Mouse (Mus musculus): ENCODE data around the gene Art2b. TPM values are rescaled to one million over a fixed set of nuclear protein-coding genes. Genes with fewer than 3 reads are reported as not detected.
A peak's percentile ranks its signal among the peaks of the same experiment; 100 is the strongest.
"Not testable (repeated sequence)": the region's sequence is repeated elsewhere in the genome, so short reads cannot be mapped to it uniquely, and the experiment has no call there.

The Art2b gene
- total RNA-seq, 1 experiment from 2014 or later, result not detected

DNA sequence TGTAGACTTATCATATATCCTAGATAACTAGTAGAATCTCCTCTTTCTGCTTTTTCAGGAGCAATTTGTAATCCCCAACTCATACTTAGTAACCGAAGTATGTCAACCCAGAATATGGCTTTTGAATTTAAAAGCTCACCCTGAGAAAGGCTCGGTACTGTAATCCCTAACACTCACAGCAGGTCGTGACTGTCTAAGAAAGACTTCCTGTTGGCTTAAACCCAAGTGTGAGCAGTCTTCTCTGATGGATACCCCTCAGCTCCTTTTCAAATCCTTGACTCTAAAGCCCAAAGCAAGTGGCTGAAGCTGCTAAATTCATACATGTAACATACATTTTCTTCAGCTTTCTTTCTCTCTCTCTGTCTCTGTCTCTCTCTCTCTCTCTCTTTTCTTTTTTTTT, 11.0 kb downstream of the Art2b start:
- ATAC-seq (replicated peaks; ENCODE audit: low read depth, poor library complexity, severe bottlenecking), result no peak

DNA sequence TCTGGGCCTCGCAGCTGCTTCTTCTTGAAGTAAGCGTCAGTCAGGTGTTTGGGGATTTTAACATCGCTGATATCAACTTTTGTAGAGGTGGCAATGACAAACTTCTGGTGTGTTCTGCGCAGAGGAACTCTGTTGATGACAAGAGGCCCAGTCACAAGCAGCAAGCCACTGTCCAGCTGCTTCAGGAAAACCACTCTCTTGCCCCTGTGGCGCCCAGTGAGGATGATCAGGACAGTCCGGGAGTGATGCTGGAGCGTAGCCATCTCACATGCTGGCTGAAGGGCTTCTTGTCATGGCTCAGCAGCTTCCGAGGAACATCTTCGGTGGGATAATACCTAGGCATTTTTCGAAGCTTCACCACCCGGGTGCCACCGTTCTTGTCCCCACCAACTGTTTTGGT, 11.8 kb downstream of the Art2b start:
- not testable (repeated sequence) for ATAC-seq (replicated peaks; ENCODE audit: low read depth, poor library complexity, severe bottlenecking)

DNA sequence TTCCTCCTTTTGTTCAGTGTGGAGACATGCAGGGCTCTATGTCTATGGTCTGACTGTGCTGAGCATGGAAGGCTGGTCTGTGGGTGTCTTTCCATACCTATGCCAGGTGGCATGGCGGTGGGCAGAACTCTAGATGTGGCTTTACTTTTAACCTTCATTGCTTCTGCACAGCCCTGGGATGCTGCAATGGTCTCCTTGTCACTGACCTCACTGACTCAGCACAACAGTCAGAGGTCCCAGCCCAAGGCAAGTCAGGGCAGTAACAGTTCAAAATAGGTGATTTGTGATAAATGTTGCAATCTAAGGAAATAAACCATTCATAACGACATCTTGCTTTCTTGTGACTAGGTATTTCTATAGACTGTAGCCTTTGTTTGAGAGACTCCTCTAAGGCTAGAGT, 21.3 kb downstream of the Art2b start:
- ATAC-seq (replicated peaks; ENCODE audit: low read depth, poor library complexity, severe bottlenecking), result no peak

DNA sequence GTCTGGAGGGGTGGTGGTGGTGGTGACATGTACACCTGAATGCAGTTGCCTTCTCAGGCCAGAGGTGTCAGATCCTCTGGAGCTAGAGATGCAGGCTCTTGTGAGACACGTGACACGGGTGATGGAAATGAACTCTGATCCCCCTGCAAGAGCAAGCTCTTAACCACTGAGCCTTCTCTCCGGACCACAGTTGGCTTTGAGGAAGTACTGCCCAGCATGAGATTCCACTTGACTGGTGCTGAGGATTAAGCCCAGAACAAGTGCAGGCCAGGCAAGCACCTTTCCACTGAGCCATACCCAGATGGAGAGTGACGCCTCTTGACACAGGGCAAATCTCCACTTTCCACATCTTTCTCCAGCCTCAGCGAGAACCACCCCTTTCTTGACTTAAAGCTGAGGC, 26.0 kb downstream of the Art2b start:
- not testable (repeated sequence) for ATAC-seq (replicated peaks; ENCODE audit: low read depth, poor library complexity, severe bottlenecking)

DNA sequence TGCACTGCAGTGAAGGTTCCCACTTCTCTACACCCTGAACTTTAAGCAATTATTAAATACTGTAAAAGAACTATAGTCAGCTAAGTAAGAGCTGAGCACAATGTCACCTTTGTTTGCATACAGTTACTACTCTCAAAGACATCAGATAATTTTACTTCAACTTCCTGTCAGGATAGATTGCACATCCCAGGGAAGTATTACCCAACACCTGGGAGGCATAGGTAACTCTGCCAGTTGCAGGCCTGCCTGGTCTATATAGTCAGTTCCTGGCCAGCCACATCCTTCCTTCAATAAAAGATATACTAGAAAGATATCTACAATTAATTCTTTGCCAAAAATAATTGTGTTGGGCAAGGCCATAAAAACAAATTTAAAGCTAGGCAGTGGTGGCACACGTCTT, 28.0 kb downstream of the Art2b start:
- ATAC-seq (replicated peaks; ENCODE audit: low read depth, poor library complexity, severe bottlenecking), result no peak

DNA sequence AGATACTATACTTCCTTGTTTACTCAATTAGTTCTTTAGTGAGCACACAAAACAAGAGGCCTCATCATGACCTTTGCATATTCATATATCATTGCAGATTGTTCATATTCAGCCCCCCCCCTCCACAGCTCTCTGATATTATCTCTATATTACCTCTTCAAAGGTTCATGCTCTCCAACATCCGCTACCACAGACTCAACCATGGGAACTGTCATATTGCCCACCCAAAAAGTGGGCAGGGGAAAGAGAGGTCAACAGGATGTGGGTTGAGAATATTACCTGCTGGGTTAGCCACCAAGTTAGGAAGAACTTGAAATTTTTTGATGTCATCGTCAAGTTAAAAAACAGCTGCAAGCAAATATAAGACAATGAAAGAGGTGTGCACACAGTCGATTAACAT, 29.9 kb downstream of the Art2b start:
- ATAC-seq (replicated peaks; ENCODE audit: low read depth, poor library complexity, severe bottlenecking), result not testable (repeated sequence)

DNA sequence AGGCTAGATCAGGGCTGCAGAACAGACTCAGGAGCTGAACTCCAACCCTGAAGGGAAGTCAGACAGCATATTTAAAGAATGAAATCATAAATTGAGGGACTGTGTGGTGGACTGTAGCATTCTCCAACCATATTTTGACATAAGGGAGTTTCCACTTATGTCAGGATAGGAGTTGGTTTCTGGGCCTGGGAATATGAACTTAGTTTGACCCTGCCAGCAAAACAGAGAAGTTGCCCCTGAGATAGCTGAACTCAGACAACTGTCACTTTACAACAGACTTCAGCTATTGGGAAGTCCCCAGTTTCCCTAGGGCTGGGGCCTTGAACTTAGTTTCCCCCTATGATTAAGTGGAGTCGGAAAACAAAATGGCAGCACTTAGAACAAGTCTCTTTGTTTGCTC, 33.9 kb downstream of the Art2b start:
- no peak for ATAC-seq (replicated peaks; ENCODE audit: low read depth, poor library complexity, severe bottlenecking)

DNA sequence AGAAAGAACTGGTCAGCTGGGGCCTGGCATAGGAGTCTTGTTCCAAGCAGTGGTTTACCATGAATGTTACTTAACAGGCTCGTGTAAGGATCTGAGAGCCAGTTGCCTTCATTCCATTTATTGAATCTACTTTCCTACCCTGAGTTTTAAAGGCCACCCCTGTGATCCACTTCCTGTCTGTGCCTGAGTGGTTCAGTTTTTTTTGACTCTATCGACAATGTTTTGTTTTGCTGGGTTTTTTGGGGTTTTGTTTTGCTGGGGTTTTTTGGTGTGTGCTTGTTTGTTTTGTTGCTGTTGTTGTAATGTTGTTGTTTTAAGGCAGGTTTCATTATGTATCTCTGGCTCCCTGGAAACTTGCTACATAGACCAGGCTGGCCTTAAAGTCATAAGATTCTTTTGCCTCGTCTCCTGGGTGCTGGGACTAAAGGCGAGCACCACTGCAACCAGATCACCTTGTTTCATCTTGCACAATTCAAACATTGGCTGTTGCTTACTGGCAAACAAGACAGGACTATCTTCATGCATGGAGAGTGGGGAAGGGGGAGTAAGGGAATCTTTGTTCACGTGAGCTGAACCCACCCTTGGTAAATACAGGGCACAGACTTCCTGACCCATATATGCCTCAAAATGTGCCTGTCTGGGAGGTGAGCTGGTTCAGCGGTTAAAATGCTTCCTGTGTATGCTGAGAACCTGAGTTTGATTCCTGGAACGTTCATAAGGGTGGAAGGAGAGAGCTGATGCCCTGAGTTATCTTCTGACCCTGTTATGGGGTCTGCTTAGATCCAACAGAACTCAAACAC, 34.5 kb downstream of the Art2b start:
- ATAC-seq (replicated peaks; ENCODE audit: low read depth, poor library complexity, severe bottlenecking), result 0 out of 2 replicates have a peak, but pooled peaks have one; percentile 11

DNA sequence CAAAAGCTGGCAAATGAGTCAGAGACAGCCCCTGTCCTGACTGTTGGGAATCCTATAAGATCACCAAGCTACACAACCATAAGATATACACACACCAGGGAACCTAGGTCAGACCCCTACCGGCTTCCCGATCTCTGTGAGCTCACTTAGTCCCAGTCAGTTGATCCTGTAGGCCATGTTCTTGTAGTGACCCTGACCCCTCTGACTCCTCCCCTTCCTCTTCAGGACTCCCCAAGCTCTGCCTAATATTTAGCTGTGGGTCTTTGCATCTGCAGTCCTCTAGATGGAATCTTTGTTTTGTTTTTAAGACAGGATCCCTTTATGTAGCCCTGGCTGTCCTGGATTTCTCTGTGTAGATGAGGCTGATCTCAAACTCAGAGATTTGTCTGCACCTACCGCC, 36.1 kb downstream of the Art2b start:
- no peak for ATAC-seq (replicated peaks; ENCODE audit: low read depth, poor library complexity, severe bottlenecking)

DNA sequence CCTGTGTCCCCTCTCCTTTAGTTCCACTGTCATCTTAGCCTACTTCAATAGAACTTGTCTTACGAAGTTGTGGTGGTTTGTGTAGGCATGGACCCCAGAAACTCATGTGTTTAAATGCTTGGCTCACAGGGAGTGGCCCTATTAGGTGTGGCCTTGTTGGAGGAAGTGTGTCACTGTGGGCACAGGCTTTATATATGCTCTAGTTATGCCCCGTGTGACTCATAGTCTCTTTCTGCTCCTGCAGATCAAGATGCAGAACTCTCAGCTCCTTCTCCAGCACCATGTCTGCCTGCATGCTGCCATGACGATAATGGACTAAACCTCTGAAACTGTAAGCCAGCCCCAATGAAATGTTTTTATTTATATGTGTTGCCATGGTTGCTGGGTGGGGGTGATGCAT, 37.7 kb downstream of the Art2b start:
- no peak for ATAC-seq (replicated peaks; ENCODE audit: low read depth, poor library complexity, severe bottlenecking)

DNA sequence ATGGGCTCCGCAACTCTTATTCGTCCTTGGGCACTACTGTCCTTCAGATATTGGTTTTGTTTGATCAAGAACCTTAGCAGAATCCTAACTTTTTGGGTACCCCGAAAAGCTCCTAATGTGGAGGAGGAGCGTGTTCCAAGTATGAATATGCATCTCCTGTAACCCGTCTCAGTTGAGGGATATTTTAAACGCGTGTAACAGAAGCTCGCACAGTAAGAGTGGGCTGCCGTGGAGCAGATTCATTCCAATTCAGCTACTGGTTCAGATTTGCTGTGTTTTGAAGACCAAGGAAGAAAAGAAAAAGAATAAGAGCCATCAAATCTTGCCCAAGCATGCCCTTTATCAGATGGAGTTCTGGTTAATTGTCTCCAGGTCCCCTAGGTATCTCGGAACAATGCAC, 43.7 kb downstream of the Art2b start:
- ATAC-seq (replicated peaks; ENCODE audit: low read depth, poor library complexity, severe bottlenecking), result no peak

DNA sequence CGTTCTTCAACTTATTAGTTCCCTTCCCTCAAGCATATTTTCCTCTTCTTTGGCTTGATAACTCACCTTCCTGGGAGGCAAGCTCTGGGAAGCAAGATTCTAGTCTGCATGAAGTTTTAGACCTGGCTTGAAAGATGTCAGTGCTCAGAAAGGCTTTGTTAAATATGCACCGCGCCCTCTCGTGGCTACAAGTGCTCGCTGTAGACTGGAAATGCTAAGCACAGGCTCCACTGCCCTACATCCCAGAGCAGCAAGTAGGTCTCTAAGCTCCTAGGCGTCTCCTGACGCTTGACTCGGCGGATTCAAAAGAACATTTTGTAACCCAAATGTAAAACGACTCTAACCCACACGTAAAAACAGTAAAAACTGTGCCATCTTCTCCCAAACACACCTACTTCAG, 44.3 kb downstream of the Art2b start:
- ATAC-seq (replicated peaks; ENCODE audit: low read depth, poor library complexity, severe bottlenecking), result peak; percentile 70

DNA sequence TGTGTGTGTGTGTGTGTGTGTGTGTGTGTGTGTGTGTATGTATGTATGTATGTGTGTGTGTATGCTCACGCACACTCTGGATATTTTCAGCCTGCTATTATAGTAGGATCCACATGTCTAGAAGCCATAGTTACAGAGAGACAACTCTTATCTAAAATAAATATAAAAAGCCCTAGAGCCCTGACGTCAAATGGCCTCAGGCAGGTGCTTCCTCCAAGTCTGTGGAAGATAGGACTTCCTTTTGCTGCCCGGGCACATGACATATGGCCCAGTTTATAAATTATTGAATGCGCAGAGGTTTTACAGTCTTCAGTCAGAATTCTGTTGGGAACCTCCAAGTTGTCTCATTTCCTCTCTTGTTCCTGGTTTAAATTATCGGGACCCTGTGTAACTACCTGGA, 44.7 kb downstream of the Art2b start:
- ATAC-seq (replicated peaks; ENCODE audit: low read depth, poor library complexity, severe bottlenecking), result peak; percentile 72

DNA sequence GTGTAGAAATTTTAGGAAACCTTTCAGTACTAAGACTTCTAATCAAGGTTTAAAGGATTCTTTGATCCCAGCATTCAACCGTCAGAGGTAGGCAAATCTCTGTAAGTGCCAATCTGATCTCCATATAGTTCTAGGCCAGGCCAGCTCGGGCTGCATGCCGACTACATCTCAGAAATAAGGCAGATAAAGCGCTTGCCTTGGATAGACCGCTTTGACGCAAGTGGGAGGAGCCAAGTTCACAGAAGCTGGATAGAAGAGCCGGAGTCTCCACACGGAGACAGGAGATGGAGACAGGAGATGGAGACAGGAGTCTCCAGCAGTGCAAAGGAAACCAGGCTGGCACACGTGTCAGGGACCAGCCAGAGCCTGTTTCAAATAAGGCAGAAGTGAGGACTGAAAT, 45.6 kb downstream of the Art2b start:
- no peak for ATAC-seq (replicated peaks; ENCODE audit: low read depth, poor library complexity, severe bottlenecking)

DNA sequence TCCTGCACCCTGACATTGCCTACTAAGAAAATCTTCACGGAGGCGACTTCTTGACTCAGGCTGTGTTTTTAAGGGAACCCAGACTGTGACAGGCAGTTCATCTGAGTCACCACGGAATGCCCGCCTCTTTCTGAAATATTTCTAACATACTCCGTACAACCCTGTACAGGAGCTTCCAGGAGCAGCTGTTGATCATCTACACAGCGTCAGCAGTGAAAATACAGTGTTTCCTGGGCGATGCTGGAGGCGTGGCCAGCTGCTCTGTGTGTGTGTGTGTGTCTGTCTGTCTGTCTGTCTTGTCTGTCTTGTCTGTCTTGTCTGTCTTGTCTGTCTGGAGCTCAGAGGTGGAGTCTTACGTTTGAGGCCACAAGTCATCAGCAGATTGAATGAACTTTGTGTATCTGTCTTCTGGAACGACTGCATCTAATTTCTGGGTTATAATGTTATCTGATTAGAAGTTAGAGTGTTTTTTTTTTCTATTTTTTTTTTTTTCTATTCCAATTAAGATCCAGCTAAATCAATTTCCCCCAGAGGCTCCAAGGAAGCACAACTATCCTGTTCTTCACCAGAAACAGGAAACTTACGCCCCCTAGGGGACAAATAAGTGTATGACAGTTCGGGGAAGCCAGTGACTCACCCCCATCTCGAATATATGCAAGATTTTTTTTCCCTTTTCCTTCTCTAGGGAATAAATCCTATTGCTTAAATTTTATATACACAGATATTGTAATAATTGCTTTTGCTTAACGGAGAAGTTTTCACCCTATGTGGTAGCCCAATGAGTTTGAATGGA, 47.1 kb downstream of the Art2b start:
- peak; percentile 31 for ATAC-seq (replicated peaks; ENCODE audit: low read depth, poor library complexity, severe bottlenecking)

DNA sequence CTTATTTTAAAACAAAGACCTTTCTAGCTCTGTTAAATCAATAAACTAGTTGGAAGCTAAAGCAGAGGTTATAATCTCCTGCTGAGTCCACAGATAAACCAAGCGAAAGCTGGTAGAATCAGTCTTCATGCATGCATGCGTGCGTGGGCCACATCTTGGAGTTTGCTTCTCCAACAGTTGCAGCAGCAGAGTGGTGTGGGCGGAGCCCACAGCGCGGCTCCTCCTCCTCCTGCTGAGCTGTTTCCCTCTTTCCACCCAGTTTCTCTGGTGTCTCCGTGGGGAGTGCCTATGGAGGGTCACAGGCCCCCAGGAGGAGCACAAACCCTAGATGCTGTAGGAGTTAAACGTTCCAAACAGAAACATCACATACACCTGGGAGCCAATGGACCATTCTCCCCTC, 47.9 kb downstream of the Art2b start:
- ATAC-seq (replicated peaks; ENCODE audit: low read depth, poor library complexity, severe bottlenecking), result peak; percentile 53

DNA sequence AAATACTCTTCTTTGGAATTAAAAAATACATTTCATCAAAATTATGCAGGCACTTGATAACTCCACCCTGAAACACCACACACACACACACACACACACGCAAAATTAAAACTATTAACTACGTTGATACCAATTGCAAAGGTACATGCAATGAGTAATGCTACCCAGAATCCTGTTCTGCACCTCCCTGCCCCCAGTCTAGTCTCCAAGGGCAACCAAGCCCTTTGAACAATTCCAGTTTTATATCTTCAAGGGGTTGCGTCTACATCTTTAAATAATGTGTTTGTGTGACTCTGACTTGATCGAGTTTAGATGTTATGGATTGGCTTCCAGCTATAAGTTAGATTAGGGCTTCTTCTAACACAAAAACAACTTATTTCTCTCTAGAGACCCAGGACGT, 49.9 kb downstream of the Art2b start:
- ATAC-seq (replicated peaks; ENCODE audit: low read depth, poor library complexity, severe bottlenecking), result no peak

DNA sequence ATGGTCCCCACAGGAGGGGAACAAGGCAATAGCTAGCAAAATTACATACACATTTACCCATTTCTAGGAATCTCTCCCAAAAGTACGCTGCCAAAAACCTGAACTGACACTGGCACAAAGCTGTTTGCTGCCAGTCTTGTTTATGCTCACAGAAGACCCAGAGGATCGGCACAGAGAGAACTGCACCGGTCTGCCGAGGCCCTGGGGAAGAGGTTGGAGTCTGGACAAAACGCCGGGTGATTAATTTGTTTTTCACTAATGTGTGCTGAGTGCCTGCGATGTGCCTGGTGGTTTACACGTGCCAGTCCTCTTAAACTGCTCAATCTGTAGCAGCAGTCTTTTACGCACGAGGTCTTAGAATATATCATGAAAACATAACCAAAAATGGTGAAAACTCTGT, 50.3 kb downstream of the Art2b start:
- ATAC-seq (replicated peaks; ENCODE audit: low read depth, poor library complexity, severe bottlenecking), result no peak

DNA sequence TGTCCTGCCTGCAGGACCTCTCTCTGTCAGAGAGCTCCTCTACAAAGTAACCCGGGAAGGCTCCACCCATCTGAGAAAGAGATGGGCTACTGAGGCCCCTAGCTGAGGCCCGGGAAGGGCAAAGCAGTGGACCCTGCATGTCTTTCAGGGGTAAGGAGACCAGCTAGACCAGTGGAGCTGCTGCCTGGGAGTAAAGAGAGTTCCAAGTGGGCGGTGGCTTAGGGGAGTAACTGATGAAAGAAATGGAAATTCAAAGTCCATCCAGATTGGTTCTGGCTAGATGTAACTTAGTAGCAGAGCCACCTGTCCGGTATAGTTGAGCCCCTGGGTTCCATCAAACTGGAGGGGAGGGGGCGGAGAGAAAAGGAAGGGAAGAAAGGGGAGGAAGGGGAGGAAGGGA, 51.0 kb downstream of the Art2b start:
- ATAC-seq (replicated peaks; ENCODE audit: low read depth, poor library complexity, severe bottlenecking), result no peak

Data from common myeloid progenitor, adult 5-6 weeks (primary cell).